Mouse (Mus musculus) thymus, adult 2 months (tissue): ENCODE measurements around the gene Ctnnbl1.
A peak's percentile ranks its signal among the peaks of the same experiment; 100 is the strongest.

ENCODE experiments used
- CTCF ChIP-seq: fragments of 200-500 bp; IDR thresholded peaks from 2 replicates; pipeline ENCODE4 v1.5.1; 2012; ENCODE audit warnings: mild to moderate bottlenecking, control low read depth, low read length, moderate library complexity, borderline replicate concordance; ENCODE audit not compliant: control insufficient read depth, poor library complexity, insufficient read depth; ENCODE audit errors: extremely low read depth
- POLR2A ChIP-seq: fragments of 200-500 bp; IDR thresholded peaks from 2 replicates; pipeline ENCODE4 v1.6.1; 2012; ENCODE audit warnings: mild to moderate bottlenecking, low read length, control low read depth, moderate library complexity; ENCODE audit not compliant: control insufficient read depth, poor library complexity, insufficient read depth; ENCODE audit errors: extremely low read depth

DNA sequence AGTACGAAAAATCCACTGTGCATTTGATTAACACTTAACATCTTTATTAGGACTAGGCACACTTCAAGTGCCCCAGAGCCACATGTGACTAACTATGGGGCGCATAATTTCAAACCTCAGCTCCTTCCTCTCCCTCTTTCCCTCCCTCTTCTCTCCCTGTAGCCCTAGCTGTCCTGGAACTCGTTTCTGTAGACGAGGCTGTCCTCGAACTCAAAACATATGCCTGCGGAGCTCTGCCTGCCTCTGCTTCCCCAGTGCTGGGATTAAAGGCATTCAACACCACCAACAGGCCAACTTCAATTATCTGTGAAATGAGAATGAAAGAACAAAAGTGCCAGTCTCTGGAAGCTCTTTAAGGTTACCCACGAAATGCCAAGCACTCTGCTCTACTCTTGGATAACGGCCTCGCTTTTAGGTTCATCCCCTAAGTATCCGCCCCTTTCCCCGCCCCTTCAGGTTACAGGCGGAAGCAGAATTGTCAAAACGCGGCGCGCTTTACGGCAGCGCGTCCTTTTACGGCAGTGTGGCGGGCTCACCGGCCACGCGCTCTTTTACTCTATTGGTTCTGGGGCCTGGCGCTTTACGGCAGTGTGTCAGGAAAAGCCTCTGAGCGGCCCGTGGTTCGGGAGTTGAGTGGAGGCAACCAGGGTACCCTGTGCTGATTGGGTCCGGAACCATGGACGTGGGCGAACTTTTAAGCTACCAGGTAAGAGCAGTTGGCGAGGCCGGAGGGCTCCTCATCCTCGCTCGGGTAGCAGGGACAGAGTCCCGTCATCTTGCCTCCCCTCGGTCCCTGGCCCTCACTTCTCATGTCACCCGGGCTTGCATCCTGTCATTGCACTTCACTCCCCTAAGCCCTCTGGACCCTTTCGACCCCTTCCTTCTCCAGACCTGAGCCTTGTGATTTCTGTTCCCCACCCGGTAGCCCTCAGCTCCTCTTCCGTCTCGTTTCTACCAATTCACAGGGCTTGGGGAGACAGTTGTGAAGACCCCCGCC lies at the start of gene Ctnnbl1:
- TF ChIP-seq CTCF (0 out of 2 replicates have a peak, but pooled peaks have one; percentile 38), POLR2A (peak; percentile 57; the same call in 1 of the 2 replicates)
